Mouse (Mus musculus): ENCODE data around the gene Prom1.

Gene Prom1

DNA sequence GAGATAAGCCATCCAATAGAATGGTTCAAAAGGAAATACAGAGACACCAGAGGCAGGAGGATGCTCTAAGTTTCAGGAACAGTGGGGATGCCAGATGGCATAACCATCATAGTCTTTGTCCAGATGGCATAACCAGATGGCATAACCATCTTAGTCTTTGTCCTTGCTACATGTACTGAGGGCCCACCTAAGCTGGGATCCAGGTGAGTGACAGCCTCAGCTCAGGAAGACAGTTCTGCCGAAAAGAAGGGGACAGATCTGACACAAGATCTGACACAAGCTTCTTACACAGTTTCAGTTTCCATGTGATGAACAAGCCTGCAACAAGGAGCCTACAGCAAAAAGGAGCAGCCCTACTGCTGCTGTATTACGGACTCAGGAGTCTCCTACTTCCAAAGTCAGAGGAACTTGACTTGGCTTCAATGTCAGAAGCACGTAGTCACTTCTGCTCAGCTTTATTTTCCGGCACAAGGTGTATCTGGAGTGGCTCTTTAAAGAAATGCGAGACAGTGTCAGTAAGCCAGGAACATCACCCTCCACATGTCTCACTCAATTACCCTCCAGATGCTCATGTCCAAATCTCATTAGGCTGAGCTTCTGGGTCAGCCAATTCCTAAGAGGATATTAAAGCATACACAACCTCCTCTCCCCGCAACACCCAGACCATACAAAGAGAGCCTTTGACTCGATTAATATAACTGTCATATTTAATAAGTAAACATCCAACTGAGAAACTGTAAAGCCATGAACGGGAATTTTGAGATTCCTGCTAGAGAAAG lies 21.4 kb downstream of the Prom1 start:
- no peak for DNase-seq (ENCODE audit: low read depth)

DNA sequence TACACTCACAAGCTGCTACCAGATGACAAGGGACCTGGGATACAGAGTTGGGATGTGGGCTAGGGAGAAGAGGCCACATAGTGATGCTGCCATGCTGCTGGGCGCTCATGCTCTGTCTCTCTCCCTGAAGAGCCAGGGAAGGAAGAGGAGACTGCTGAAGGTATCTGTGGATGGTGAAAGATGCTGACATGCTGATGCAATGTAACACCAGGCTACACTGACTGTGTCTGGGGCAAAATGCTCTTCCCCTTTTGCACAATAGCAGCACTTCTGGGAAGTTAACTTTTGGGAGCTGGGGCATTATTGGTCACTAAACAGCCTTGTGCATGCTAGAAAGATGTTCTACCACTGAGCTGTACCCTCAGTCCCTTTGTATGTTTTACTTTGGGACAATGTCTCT lies 26.4 kb downstream of the Prom1 start:
- DNase-seq (ENCODE audit: low read depth) = no peak

DNA sequence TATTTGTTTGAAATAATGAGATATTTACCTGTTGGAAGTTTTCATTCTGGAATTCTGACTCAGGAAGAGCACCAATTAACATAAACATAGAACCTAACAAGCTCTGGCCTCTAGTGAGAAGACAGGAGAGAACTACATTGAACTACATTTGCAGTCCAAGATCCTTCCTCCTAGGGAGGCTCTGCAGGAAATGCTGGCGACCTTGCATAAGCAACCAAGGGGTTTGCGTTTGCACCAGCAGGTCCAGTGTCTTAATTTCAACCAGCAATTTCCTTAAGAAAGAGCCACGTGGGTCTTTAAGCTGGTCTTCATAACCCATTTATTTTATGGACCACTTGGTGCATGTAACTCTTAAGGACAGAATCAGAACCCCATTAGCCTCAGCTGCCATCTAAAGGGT lies 28.2 kb downstream of the Prom1 start:
- DNase-seq (ENCODE audit: low read depth) = no peak

DNA sequence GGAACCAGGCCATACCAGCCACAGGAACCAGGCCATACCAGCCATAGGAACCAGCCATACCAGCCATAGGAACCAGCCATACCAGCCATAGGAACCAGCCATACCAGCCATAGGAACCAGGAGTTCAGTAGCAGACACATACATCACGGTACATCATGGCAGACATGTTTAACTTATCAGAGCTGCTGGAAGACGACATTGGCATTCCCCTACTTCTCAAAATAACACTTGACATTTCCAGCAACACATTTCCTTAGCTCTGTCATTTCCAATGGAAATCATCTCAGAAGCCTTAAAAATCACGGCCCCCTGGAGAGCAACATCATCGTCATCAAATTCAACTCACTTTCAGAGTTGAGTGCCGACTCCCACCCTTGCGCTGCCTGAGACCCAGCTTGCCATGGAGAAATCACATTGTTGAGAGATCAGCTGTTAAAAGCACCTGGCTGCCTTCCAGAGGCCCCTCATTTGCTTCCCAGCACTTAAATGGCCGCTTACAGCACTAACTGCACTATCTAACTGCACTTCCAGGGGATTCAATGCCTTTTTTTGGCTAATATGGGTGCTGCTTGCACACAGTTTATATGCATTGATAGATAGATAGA lies 31.2 kb downstream of the Prom1 start:
- DNase-seq (ENCODE audit: low read depth) = no peak

DNA sequence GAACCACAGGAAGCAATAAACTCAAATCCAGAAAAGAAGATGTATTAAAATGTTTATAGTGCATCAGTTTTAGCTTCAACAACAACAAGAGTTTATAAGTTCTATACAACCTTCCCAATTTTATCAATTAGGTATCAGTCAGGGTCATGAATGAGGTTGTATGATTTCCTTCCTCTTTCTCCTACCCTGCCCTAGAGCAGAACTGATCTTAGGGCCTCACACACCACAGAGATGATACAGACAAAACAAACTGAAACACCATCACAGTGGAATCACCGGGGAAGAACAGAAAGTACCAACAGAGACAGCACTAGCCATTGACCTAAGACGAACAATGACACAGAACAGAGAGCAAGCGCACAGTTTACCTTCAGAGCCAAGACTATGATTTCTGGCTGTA lies 43.6 kb downstream of the Prom1 start:
- no peak for DNase-seq (ENCODE audit: low read depth)

DNA sequence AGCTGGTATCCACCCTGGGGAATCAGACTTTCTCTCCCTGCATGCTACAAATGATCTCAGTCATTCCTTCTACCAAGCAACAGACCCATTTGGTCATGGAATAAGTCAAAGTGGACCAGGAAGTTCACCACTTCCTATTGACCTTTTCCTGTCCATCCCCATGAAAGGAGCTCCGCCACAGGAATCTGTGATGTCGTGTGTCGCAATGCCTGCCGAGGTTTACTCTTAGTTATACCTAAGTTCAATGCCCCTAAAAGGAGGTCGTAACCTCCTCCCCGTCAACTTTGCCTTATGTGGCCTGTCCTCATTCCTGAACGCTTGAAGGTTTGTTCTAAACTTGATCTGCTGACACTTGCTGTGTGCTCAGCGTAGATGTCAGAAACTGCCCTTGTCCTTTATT lies 51.6 kb downstream of the Prom1 start:
- no peak for DNase-seq (ENCODE audit: low read depth)

DNA sequence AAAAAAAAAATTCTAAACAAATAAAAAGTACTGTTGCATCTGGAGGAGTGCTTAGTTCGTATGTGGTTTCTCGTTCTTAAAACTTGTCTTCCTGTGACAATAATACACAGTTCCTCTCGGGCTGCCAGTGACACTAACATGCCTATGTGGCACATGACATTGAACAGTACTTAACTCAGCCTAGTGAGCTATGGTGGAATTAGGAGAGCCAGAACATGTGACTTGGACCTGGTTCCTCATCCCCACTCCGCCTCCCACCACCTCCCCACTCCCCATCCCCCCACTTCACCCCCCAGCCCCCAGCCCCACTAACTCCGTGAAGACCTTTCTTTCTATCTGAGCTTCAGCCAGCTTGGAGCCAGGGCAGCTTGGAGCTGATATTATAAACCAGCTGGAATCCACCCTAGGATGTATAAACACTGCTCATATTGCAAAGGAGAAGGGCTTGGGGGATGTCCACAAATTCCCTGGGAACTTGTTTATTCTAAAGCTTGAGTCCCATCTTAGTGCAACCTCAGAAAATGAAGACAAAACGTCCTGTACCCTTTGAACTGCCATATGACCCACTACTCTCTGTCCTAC lies 52.3 kb downstream of the Prom1 start:
- no peak for DNase-seq (ENCODE audit: low read depth)

DNA sequence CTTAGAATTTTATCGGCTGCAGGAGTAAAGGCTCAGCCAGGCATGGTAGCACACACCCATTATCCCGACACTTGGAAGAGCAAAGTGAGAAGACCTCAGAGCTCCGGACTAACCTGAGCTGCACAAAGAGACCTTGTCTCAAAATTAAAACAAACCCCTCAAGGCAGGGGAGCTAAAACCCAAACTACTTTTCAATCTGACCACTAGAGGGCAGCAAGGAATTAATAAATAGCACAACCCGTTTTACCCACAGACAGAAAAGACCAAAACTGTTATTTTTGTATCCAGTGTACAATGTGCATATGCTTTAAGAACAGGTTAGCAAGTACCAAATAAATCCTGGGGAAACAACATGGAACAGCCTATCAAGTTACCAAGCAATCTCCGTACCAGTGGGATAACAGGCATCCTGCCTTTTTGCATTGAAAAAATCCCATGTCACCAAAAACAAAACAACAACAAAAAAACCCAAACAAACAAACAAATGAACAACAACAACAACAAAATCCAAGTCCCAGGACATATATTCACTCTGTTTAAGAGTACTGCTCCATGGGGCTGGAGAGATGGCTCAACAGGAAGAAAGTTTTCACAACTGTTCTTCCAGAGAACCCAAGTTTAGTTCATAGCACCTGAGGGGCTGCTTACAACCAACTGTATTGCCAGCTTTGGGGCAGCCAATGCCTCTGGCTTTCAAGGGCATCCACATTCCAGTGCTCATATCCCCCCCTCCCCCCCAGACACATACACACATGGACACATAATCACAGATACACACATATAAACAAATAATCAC lies 53.1 kb downstream of the Prom1 start:
- peak; percentile 73 for DNase-seq (ENCODE audit: low read depth)

DNA sequence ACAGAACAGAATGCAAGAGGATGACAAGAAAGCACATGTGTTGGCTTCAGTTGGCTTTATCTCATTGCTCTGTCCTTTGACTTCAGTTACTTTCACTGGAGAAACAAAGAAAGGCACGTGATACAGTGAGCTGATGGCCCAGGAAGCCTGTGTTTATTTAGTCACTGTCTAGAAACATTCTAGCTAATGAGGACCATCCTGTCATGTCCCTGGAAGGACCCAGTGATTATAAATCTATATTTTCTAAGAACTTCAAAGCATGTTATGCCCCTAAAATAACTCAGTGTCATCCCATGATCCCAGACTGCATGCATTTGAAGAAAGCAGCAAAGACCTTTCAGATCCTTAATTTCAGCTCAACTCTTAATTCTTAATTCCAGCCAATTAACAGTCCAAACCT lies 60.1 kb downstream of the Prom1 start:
- no peak for DNase-seq (ENCODE audit: low read depth)

DNA sequence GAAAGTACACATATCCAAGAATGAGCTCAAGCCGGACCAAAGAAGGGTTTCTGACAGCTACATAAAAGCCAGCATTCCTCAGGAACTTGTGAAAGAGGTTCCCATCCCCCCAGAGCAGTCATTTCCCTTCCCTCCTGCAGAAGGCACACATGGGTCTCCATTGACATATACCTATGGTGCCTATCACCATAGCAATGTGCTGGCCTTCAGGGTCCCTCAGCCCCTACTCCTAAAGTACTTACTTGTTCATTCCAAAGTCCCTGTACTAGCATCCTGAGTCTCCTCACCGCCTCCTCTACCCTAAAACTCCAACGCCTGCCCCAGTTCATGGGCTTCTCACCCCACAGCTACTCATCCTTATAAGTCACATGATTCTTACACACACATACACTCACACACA lies 60.8 kb downstream of the Prom1 start:
- DNase-seq (ENCODE audit: low read depth) = no peak

DNA sequence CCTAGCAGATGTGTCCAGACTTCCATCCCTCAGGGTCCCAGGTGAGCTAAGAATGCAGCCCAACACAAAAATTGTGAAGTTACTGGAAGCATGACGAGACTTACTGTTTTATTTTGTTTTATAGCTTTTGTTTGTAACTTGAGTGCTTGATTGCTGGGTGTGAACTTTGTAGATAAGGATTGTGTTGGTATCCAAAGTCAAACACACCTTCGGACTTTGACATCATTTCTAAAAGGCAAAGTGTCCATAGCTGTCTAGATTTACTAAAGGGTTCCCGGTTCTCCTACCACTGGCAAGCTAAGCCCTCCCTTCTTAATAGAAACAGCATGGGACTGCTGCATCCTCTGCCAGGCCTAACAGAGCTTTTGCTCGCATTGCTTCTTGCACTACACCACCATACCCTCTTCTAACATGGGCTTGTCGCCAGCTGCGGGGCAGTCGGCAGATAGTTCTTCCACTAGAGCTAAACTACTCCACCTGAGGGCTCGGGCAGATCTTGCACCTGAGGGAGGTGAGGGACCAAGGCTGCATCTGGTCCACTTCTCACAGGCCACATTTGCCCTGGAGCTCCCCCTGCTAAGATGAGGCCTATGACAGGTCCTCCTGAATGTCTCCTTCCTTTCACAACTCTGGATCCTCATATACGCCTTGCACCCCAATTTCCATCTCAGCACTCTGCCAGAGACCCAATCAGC lies 103.4 kb downstream of the Prom1 start:
- no peak for DNase-seq (ENCODE audit: low read depth)

DNA sequence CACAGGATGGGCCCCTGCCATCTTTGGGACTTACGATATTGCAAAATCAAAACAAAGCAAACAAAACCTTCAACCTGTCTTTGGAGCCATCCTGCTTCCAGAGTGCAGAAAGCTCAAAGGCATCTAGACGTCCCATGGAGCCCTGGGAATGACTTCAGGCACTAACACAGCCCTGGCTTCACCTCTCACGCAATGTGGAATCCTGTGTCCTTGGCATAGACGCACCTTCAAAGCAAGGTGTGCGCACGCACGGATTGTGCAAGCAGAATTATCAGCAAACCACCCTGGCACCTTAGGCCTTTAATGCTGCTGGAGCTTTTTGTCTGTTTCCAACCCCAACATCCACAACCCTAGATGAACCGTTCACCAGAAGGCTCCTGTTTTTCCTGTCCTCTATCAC lies 104.2 kb downstream of the Prom1 start:
- DNase-seq (ENCODE audit: low read depth) = no peak

DNA sequence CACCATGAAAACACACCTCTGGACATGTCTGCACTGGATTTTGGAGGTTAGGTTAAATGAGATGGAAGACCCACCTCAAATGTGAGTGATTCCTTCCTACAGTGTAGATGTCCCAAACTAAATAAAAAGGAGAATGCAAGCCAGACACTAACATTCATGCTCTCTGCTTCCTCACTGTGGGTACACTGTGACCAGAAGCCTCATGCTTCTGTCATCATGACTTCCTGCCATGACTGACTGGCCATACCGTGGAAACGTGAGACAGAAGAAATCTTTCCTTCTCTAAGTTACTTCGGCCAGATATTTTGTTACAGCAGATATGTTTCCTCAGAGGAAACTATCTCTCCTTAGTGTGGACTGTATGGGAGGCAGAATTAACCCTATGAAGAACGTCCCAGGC lies 105.7 kb downstream of the Prom1 start:
- no peak for DNase-seq (ENCODE audit: low read depth)

DNA sequence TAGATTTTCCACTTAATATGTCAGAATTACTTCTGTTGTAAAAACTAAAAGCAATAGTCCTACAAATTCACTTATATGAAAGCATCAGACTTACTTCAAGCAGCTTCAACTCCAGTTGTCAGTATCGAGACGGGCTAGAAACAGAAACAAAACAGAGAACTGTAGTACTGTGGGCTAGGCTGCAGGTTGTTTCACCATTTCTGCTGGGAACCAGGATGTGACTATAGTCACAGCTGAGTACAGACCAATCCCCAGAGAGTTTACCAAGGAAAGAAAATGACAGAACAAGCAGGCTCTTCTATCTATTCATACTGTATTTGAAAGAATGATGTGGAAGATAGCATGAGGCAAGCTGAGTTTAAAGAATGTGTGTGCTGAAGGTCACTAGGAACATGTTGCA lies 106.9 kb downstream of the Prom1 start:
- no peak for DNase-seq (ENCODE audit: low read depth)

DNA sequence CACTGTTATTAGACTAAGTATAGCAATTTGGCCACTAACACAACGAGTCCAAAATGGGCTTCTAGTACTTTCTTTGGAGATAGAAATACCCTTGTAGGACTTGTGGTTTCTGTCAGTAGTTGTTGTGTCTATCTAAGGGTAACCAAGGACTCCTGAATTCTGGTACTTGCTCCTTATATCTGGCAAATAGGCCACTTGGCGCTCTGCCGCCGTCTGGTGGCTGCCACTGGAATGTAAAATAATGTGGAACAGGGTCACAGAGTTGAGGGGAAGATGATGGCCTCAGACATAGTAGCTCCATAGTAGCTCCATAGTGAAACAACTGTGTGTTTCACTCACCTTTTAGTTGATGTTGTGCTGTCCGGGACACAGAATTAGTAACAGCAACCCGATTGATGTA lies 111.5 kb downstream of the Prom1 start:
- DNase-seq (ENCODE audit: low read depth) = peak; percentile 67

DNA sequence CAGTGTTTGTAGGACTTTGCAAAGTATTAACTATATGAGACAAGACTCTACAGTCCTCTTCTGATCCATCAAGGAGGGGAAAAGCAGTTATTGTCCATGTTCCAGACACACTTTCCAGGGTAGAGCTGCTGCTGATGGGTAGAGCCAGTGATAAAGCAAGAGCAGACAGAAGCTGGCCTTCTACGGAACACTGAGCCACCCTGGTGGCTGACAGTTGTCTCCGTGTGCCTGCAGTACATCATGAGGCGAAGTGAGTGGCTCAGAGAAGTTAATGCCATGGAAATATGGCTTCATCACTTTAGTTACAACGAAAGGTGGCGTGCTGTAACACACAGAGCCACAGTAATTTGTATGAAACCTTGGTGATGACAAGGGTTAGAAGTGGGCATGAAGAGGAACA lies 112.8 kb downstream of the Prom1 start:
- DNase-seq (ENCODE audit: low read depth) = no peak

DNA sequence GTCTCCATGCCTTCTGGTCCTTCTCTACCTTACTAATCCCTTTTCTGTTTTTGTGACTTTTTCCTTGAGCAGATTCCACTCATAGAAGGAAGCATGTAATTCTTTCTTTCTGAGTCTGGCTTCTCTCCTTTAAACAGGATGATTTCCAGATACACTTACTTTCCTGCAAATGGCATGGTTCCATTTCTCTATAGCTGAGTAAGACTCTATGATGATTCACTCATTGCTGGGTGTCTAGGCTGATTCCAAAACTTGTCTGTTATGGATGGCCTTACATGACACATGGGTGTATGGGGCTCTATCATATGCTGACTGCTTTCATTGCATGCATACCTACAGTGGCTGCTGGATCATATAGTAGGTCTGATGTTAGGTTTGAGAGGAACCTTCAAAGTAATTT lies 115.6 kb downstream of the Prom1 start:
- peak; percentile 28 for DNase-seq (ENCODE audit: low read depth)

DNA sequence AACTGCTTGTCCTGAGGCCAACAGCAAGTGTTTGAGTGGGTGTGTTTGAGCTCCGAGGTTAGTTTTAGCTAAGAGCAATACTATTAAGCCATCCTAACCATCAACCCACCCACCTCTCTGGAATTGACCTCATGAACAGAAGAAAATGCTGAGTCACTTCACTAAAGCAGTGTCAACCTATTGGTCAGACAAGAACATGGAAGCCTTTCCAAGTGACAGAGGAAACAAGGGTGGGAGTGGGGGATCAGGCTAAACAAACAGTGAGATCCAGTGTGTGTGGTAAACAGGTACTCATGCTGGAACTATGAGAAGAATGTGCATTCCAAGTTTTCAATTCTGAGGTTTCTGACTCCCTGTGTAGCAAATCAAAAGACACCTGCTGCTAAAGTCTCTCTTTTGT lies 118.9 kb downstream of the Prom1 start:
- peak; percentile 5 for DNase-seq (ENCODE audit: low read depth)

DNA sequence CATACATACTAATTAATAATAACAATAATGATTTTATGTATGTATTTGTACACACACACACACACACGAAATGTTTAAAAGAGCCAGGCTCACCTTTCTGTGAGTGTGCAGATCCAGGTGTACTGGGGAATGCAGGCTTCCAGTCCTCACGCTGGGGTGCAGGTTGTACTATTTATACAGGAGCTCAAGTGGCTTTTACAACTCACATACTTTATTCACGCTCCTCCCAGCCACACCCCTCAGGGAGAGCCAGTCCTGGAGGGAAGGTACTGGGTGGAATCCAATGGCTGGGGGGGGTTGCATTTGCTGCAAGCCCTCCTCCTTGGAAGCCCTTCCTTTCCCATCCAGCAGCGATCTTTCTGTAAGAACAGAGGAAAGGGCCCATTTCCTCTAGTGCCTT lies 120.2 kb downstream of the Prom1 start, which contains the start of gene Fgfbp1:
Gene Fgfbp1 (minus strand): TSS at position 160 of the 400 bp plus-strand sequence.
- DNase-seq (ENCODE audit: low read depth) = no peak

DNA sequence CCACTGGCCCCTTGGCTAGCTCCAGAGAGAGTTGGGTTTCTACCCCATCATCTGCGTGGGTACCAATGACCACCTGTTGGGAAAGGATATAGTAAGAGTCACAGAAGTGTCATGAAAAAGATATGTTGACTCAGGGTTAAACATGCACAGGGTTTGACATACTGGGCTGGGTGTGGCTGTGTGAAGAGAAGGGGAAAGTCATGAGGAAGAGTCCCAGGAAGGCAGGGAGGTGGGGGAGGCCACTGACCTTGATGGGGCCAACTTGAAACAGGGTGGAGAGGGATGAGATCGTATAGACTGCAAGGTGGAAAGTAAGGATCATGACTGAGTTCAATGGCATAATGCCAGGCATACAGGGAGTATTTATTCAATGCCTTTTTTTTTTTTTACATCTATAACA lies 121.4 kb downstream of the Prom1 start:
- DNase-seq (ENCODE audit: low read depth) = no peak

DNA sequence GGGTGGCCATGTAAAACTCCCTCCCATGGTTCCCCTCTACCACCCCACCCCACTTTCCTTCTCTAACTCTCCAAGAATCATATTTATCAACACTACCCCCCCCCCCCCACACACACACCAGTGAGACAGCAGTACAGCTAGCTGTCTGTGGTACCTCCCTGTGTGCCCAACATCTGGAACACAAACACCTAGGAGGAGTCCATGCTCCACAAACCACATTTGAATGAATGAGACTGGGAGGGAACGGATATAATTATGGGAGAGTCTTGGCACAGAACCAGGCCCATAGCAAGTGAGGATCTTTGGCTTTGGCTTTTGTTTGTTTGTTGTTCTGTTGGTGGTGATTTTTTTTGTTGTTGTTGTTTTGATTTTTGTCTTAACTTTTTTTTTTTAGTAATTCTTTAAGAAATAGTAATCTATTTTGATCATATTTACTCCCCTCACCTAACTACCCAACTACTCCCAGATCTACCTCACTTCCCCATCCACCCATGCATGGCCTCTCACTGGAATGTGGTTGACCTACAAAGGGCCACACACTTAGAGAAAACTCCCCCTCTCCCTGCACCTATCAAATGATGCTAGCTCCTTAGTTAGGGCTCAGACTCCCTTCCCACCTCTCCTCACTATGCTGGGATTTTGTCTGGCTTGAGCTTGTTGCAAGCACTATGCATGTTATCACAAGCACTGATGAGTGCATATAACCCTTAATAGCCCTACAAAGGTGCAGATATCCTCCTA lies 124.8 kb downstream of the Prom1 start:
- DNase-seq (ENCODE audit: low read depth) = no peak

Data from NIH3T3 (cell line).